Mouse (Mus musculus) lung, adult 2 months (tissue): ENCODE data around the gene Olfr830. TPM values are rescaled to one million over a fixed set of nuclear protein-coding genes. Genes with fewer than 3 reads are reported as not detected.
"Not testable (repeated sequence)": the region's sequence is repeated elsewhere in the genome, so short reads cannot be mapped to it uniquely, and the experiment has no call there.

Experiments
- DNase-seq: peaks from one replicate; pipeline ENCODE4 v3.0.0; 2022
- H3K4me1 ChIP-seq: fragments of 200-500 bp; 2 replicates; pipeline ENCODE4 v1.6.1; 2011; ENCODE audit warnings: low read length; ENCODE audit not compliant: control insufficient read depth, insufficient read depth
- H3K4me3 ChIP-seq: fragments of 200-500 bp; replicated peaks from 2 replicates; pipeline ENCODE3; 2011; ENCODE audit warnings: low read depth, mild to moderate bottlenecking, control low read depth, low read length; ENCODE audit errors: extremely low read depth
- CTCF ChIP-seq: fragments of 200-500 bp; IDR thresholded peaks from 2 replicates; pipeline ENCODE4 v1.5.1; 2011; ENCODE audit warnings: mild to moderate bottlenecking, low read length, control low read depth; ENCODE audit not compliant: insufficient read depth
- POLR2A ChIP-seq: fragments of 200-500 bp; IDR thresholded peaks from 2 replicates; pipeline ENCODE4 v1.6.1; 2011; ENCODE audit warnings: low read depth, mild to moderate bottlenecking, control low read depth, low read length, borderline replicate concordance; ENCODE audit errors: extremely low read depth
- WGBS: fragments of 180-500 bp; shearing (Covaris S2); methylation state at CpG from one replicate; pipeline ENCODE4 v1.1.7; 2018; 5-methylcytosine and 5-hydroxymethylcytosine counted together
- polyA plus RNA-seq: library from polyadenylated mRNA; depleted of rRNA; stranded (reverse); fragments of >200 nt; gene quantifications from 2 replicates; pipeline ENCODE4 v1.2.3, GENCODE M21; 2012; rRNA removed

The Olfr830 gene
- not detected in 2 replicates for polyA plus RNA-seq

- Histone ChIP-seq H3K4me1 (no peaks in the 10 kb centered on the region), H3K4me3 (no peak within 1 kb of the TSS)
- no peak for DNase-seq
- no peak for TF ChIP-seq POLR2A
These were observed at the start of gene Olfr830 for GRCm38 (mm10) chr9:18874393-18874792. Olfr830 (plus strand) TSS chr9:18874693.

GRCm38 (mm10) chr9:18854633-18855032, 19.9 kb upstream of the Olfr830 start, which contains the start of gene Olfr829:
Olfr829 (plus strand) TSS chr9:18854933.
- no peak within 1 kb of the TSS for H3K4me3 ChIP-seq
- WGBS: 52% methylated on average over 1 of the region's 1 CpGs
- H3K4me1 ChIP-seq: no peaks in the 10 kb centered on the region
- no peak for DNase-seq
- TF ChIP-seq CTCF (no peak), POLR2A (no peak)

- H3K4me3 ChIP-seq, DNase-seq, H3K4me1 ChIP-seq: not testable (repeated sequence)
- WGBS: 62% methylated on average over 2 of the region's 2 CpGs
These were observed 33.2 kb downstream of the Olfr830 start for GRCm38 (mm10) chr9:18907699-18908098.

GRCm38 (mm10) chr9:18927921-18928320, 53.4 kb downstream of the Olfr830 start:
- H3K4me3 ChIP-seq, H3K4me1 ChIP-seq, DNase-seq: not testable (repeated sequence)
- WGBS: 82% methylated on average over 16 of the region's 16 CpGs

Other genes starting within 250 kb of the Olfr830 start
- gene Muc16, start 200.2 kb upstream of the Olfr830 start, polyA plus RNA-seq: 4.4 and 5.0 TPM in 2 replicates
- gene Olfr24, start 110.7 kb upstream of the Olfr830 start, polyA plus RNA-seq: not detected in 2 replicates
- not detected in 2 replicates for gene Olfr828, start 55.2 kb upstream of the Olfr830 start, polyA plus RNA-seq
- gene Olfr829, start 19.8 kb upstream of the Olfr830 start, polyA plus RNA-seq: not detected in 2 replicates
- not detected in 2 replicates for gene Olfr832, start 62.4 kb downstream of the Olfr830 start, polyA plus RNA-seq
- gene Olfr834, start 113.3 kb downstream of the Olfr830 start, polyA plus RNA-seq: not detected in 2 replicates
- gene Olfr835, start 158.0 kb downstream of the Olfr830 start, polyA plus RNA-seq: not detected in 2 replicates
- not detected in 2 replicates for gene Olfr836, start 245.7 kb downstream of the Olfr830 start, polyA plus RNA-seq